Mouse (Mus musculus): ENCODE measurements around the gene H3f3a.
A peak's percentile ranks its signal among the peaks of the same experiment; 100 is the strongest.

Gene H3f3a

GRCm38 (mm10) chr1:180783580-180783928 is 30.2 kb downstream of the H3f3a start:
- no peak for DNase-seq (ENCODE audit: extremely low read depth, insufficient read length, low spot score)

DNA sequence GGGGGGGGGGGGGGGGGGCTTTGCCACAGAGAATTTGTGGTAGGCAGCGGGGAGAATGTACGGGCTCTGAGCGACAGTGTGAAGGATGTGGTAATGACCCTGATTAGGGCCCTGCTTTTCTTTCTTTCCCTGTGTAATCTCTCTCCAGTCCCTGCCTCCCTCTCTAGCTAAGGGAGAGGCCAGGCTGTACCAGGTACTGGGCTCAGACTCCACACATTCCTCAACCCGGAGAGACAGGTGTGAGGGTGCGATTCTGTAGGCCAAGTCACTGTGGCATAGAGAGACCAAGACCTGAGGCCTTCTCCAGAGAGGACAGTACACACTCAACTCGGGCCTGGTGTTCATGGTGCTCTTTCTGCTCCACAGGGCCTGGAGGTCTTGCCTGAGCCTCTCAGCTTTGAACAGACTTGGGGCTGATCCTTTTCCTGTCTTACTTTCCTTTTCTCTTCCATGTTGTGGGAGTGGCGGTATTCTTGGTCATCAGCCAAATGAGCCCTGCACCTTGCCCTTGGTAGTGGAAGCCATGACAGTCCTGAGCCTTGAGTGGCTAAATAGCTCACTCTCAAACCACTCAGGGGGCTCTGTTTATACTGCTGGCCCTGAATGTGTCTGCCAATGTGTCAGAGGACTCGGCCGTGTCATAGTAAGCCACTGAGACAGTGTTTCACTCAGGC is 30.7 kb downstream of the H3f3a start:
- DNase-seq (ENCODE audit: extremely low read depth, insufficient read length, low spot score) = peak; percentile 35

GRCm38 (mm10) chr1:180781250-180781649 is 32.5 kb downstream of the H3f3a start:
- no peak for DNase-seq (ENCODE audit: extremely low read depth, insufficient read length, low spot score)

DNA sequence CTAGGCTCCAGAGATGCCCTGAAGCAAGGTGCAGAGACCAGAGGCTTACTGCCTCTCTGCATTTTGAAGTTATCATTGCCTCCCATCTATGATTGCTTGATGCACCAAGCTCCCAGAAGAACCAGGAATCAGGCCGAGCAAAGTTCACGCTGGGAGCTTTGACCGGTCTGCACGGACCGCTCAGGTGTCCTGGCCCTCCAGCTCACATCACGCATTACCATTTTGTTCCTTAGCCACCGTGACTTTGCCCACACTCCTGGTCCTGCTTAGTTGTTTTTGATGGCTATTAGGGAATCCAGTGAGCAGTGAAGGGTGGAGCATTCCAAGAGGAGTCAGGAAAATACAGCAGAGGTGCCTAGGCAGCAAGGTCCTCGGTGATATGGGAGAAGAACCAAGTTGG is 33.5 kb downstream of the H3f3a start:
- DNase-seq (ENCODE audit: extremely low read depth, insufficient read length, low spot score) = no peak

DNA sequence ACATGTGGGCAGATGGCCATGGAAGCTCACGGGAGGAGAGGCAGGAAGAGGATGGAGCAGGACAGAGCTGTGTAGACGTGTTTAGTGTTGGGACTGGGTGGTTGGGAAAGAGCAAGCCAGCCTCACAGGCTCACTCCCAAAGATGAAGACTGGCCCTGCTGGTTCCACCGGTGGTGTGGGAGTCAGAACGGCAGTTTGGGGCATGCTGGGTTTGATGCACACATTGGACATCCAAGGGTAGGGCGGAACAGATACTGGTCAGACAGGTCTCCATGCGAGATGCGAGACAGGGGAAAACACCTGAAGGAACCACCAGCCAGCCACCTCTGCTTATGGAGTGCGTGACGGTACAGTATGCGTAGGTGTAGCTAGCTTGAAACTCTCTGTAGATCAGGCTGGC is 34.8 kb downstream of the H3f3a start:
- no peak for DNase-seq (ENCODE audit: extremely low read depth, insufficient read length, low spot score)

DNA sequence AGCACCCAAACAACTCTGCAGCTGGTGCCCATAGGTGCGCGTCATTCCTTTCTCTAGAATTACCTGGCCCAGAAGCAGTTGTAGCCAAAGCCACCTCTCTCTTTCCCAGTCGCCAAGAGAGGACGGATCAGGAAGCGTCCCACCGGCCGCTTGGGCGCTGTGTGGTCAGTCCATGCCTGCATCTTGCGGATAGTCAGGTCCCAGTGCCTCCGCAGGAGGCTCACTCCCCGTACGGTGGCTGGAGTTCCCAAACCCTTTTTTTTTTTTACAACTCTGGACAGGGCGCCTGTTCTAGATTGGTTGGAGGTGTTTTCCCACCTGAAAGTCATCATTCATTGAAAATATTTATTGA is 35.4 kb downstream of the H3f3a start:
- no peak for DNase-seq (ENCODE audit: extremely low read depth, insufficient read length, low spot score)

DNA sequence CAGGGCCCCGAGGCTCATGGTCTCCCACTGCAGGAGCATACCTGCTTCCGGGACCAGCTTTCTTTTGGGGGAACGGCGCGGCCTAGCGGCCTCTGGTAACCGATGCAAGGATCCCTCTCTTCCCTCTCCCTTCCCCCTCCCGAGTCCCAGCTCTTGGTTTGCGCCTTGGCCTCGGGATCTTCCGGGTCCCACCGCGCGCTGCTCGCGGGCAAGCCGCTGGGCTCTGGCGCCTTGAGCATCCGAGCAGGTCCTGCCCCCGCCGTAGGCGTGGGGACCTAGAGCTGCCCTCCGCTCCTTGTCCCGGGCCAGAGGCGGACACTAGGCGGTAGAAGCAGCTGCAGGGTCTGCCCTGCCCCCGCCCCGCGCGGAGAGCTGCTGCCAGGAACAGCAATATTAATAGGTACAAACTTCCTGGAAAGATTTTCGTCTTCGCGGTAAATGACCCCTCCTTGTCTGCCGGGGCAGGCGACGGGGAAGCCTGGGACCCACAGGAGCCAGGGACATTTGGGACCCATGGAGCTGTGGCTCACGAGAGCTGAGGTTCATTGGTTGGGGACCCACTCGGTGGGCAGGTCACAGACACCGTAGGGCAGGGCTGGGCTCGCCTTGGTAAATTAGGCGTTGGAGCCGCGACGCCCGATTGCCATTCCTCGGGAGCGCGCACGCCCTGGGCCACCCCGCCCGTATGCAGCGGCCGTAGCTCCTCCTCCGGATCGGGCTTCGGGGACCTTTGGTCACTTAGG is 35.9 kb downstream of the H3f3a start:
- peak; percentile 95 for DNase-seq (ENCODE audit: extremely low read depth, insufficient read length, low spot score)

DNA sequence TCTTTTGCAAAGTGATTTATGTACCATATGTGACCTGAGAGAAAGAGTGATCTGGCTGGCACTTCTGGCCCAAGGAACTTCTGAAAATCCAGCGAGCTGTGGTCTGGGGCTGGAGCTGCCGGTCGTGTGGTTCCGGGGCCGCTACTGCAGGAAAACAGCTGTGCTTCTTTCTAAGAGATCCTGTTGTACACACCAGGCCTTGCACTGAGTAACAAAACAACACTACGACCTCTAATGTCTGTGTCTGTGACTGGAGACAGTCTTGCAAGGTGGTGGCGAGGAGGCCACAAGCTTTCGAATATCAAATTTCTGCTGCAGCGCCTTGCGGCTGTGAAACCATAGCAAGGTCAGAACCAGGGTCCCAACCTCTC is 36.5 kb downstream of the H3f3a start:
- no peak for DNase-seq (ENCODE audit: extremely low read depth, insufficient read length, low spot score)

DNA sequence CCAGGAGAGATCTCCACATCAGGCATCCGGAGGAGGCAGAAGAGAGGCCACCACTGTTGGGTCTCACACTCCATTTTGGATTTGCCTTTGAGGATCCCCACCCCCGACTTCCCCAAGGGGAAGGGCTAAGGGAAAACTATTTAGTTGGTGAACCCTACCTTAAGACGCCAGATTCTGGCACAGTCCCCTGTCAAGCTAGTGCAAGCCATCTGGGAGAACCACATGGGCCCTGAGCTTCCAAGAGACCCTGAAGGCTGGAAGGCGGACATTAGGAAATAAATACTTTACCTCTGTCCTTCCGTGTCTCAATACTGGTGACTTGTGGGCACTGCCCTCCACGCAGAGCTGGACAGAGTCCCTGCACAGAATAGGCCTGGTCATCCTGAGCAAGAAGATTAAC is 37.2 kb downstream of the H3f3a start:
- DNase-seq (ENCODE audit: extremely low read depth, insufficient read length, low spot score) = no peak

- no peak for DNase-seq (ENCODE audit: extremely low read depth, insufficient read length, low spot score)
Observed at GRCm38 (mm10) chr1:180775849-180776493, 37.8 kb downstream of the H3f3a start.

- no peak for DNase-seq (ENCODE audit: extremely low read depth, insufficient read length, low spot score)
Observed at GRCm38 (mm10) chr1:180775317-180775716, 38.4 kb downstream of the H3f3a start.

DNA sequence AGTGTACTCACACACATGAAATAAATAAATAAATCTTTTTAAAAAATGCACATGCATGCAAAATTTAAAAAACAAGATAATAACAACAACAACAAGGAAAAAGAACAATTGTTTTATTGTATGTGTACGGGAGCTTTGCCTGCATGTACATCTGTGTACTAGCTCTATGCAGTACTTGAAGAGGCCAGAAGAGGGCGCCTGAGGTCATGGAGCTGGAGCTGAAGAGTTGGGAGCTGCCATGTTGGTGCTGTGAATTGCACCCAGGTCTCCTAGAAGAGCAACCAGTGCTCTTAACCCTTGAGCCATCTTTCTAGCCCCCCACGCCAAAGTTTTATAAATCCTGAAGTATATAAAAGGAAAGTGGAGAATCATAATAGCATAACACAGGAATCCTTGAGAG is 39.1 kb downstream of the H3f3a start:
- no peak for DNase-seq (ENCODE audit: extremely low read depth, insufficient read length, low spot score)

DNA sequence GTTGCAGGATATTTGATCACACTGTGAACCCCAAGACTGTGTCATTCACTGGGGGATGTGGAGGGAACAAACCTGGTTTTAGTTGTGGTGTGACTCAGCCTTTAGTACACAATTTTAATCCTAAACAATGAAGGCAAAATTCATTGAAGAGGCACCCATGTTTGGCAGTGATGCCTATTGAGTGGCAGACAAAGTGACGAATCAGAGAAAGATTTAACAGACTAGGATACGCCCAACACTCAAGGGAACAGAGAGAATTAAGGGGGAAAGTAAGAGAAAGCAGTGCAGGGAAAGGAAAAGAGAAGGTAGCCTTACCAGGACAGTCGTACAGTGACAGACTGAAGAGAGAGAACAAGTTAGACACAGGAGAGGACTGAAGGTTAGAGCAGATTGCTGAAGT is 41.5 kb downstream of the H3f3a start:
- no peak for DNase-seq (ENCODE audit: extremely low read depth, insufficient read length, low spot score)

- no peak for DNase-seq (ENCODE audit: extremely low read depth, insufficient read length, low spot score)
Observed at GRCm38 (mm10) chr1:180771722-180772121, 42.0 kb downstream of the H3f3a start.

- no peak for DNase-seq (ENCODE audit: extremely low read depth, insufficient read length, low spot score)
Observed at GRCm38 (mm10) chr1:180771306-180771705, 42.4 kb downstream of the H3f3a start.

GRCm38 (mm10) chr1:180768334-180769168 is 45.2 kb downstream of the H3f3a start:
- DNase-seq (ENCODE audit: extremely low read depth, insufficient read length, low spot score) = peak; percentile 82

DNA sequence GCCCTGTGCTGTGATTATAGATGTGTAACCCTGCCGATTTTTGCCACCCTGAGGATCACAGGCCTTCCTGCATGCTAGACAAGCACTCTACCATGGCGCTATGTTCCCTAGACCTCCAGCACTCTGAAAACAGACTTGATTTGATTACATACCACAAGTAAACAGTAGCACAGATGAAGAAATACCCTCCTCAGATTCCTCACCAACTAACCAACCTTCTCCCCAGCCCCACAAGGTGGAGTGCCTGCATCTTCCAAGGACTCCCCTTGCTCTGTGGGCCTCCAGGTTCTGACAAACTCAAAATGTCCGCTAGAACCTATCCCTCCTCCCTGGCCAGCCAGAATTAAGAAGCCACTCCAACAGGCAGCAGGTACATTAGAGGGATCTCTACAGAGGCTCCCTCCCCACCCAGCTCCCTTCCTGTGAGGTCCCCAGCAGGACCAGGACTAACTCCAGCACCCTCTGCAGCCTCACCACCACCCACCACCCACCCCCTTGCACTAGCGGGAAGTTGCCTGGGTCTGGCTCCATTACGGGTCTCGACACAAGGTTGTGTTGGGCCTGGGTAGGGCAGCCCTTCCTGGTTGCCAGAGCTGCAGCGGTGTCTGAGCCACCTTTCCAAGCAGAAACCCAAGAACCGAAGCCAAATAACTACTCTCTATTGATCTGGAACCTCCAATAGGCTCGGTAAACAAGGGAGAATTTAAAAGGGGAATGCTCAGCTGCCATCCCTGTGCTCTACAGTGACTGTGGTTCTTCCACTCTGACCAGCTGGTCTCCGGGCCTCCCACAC is 46.0 kb downstream of the H3f3a start:
- DNase-seq (ENCODE audit: extremely low read depth, insufficient read length, low spot score) = no peak

DNA sequence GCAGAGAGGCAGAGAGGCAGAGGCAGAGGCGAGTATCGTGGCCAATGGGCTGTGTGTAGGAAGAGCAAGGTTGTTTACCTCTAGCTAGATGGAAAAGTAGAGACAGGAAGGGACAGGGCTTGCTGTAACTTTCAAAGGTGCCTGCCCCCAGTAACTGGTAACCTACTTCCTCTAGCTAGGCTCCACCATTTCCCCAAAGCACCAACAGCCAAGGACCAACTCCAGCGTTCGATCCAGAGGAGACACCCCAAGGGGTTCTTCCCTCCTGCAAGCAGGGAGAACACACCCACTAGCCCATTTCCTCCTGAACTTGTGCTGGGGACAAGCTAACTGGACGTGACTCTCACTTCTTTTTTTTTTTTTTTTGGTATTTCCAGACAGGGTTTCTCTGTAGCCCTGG is 47.2 kb downstream of the H3f3a start:
- DNase-seq (ENCODE audit: extremely low read depth, insufficient read length, low spot score) = no peak

GRCm38 (mm10) chr1:180765393-180765792 is 48.4 kb downstream of the H3f3a start:
- DNase-seq (ENCODE audit: extremely low read depth, insufficient read length, low spot score) = no peak

GRCm38 (mm10) chr1:180763828-180764227 is 49.9 kb downstream of the H3f3a start:
- DNase-seq (ENCODE audit: extremely low read depth, insufficient read length, low spot score) = peak; percentile 53

DNA sequence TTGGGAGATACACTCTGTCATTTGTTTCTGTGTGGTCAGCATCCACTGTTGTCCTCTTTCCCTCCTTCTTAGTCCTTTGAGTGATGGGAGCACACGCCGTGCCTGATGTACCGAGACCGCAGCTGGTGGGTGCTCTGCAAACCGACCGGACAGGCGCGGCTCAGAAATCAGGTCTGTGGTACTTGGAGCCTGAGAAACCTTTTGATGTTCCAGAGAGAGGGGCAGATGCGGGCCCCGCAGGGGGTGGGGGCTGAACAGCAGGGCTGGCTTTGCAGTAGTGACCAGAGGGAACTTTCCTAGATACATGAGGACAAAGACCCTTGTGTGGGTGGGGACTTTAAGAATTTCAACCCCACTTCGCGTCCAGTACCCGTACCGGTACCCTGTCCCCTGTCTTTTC is 50.4 kb downstream of the H3f3a start:
- DNase-seq (ENCODE audit: extremely low read depth, insufficient read length, low spot score) = no peak

Data from 3134 (cell line).